27 mouse cellular contexts compared by ENCODE assay signal in genomic region chr7:44532918-44533745, GRCm38 (mm10). TPM values are rescaled to one million over a fixed set of nuclear protein-coding genes. Genes with fewer than 3 reads are reported as not detected.
DNase-seq lines count a peak whose midpoint lies in the region; TF ChIP-seq lines count a peak whose summit lies in the region.
"Had no signal": no experiment of that assay in that cellular context is flagged by ENCODE, and none has a peak within 500 bp of the region (broad histone marks: within the 10 kb centered on the region; RNA-seq: fewer than 3 reads in every experiment).

No protein-coding gene starts in this region.

- H3K4me3 ChIP-seq in ES-Bruce4 (ENCODE audit: low read depth, low read length) = 0 out of 2 replicates have a peak overlapping the region, but pooled peaks have one; percentile 5
- H3K4me3 ChIP-seq: forebrain, embryonic 15.5 days; hindbrain, embryonic 13.5 days; layer of hippocampus, adult 2 months; limb, embryonic 10.5 days; midbrain, embryonic 10.5 days; myocyte had no signal

- H3K27me3 ChIP-seq in ES-Bruce4 (ENCODE audit: control insufficient read depth, insufficient read depth, low read length, poor library complexity, severe bottlenecking) = no peaks in the 10 kb centered on the region
- H3K27me3 ChIP-seq: forebrain, embryonic 15.5 days had no signal

- peaks cover 14% of the 10 kb centered on the region for H3K36me3 ChIP-seq in ES-Bruce4 (ENCODE audit: control insufficient read depth, insufficient read depth, low read length, poor library complexity, severe bottlenecking)

- peak; percentile 30 for DNase-seq in cerebellum, adult 9-10 months
- DNase-seq in cerebellum, postnatal 10 days = no peak
- peak; percentile 65 to 69 for DNase-seq in spleen, adult 18-20 months
- no peak for DNase-seq in spleen, postnatal 14 days (ENCODE audit: low spot score in 2 of 2)
- DNase-seq in spleen, postnatal 4 days (ENCODE audit: low spot score in 2 of 2) = peak; percentile 72 to 80
- no peak for DNase-seq in ovary, postnatal 10 days (ENCODE audit: low spot score)
- no peak for DNase-seq in urinary bladder, postnatal 14 days (ENCODE audit: low spot score)
- DNase-seq: adrenal gland, adult 2 months; gastrocnemius, postnatal 10 days; heart, adult 18-20 months; heart, postnatal 36 days; kidney, adult 9 months; kidney, postnatal 25 days; thymus, postnatal 25 days had no signal

- no peaks in the 10 kb centered on the region for H3K9me3 ChIP-seq in ES-Bruce4 (replicated peaks; ENCODE audit: control insufficient read depth, insufficient read depth, low read length, poor library complexity, severe bottlenecking)
- H3K9me3 ChIP-seq: forebrain, embryonic 15.5 days; hindbrain, embryonic 13.5 days; limb, embryonic 10.5 days; midbrain, embryonic 10.5 days had no signal

- no peak overlapping the region for H3K27ac ChIP-seq in ES-Bruce4 (ENCODE audit: insufficient read depth, low read length)
- H3K27ac ChIP-seq: forebrain, embryonic 15.5 days; hindbrain, embryonic 13.5 days; layer of hippocampus, adult 2 months; limb, embryonic 10.5 days; macrophage; midbrain, embryonic 10.5 days had no signal

- H3K9ac ChIP-seq in ES-Bruce4 (ENCODE audit: low read depth, poor library complexity, severe bottlenecking) = no peak overlapping the region
- H3K9ac ChIP-seq: forebrain, embryonic 15.5 days; hindbrain, embryonic 13.5 days had no signal

- no peak for TF ChIP-seq EP300 in ES-Bruce4 (IDR thresholded peaks at IDR 0.05; ENCODE audit: insufficient read depth, low read depth, low read length)

- no peak for TF ChIP-seq POLR2A in ES-Bruce4 (IDR thresholded peaks at IDR 0.05; ENCODE audit: insufficient read depth, low read length)

- peaks cover 13% of the 10 kb centered on the region for H3K4me1 ChIP-seq in ES-Bruce4 (ENCODE audit: control insufficient read depth, insufficient read depth, low read length)

- no peak for TF ChIP-seq CTCF in ES-Bruce4 (IDR thresholded peaks at IDR 0.05; ENCODE audit: low read depth, low read length)

RNA-seq across cellular contexts. Expression of gene Spib, which starts 1.3 kb away (rescaled TPM):
- 1.4 and 2.4 TPM in 2 replicates for polyA plus RNA-seq in ES-Bruce4 (2011; ENCODE audit: insufficient read depth, insufficient read length, low read depth, missing spikeins)
- polyA plus RNA-seq: forebrain, embryonic 15.5 days; heart, embryonic 14.5 days; hindbrain, embryonic 13.5 days; limb, embryonic 10.5 days; midbrain, embryonic 10.5 days; midbrain, embryonic 16.5 days; neural tube, embryonic 14.5 days had no signal

RNA-seq across cellular contexts. Expression of gene Mybpc2, which starts 8.7 kb away (rescaled TPM):
- 2.3 and 2.5 TPM in 2 replicates for polyA plus RNA-seq in ES-Bruce4 (2011; ENCODE audit: insufficient read depth, insufficient read length, low read depth, missing spikeins)
- polyA plus RNA-seq: adrenal gland, adult 2 months; CD4-positive, CD25-positive, alpha-beta regulatory T cell, adult 4 months; liver, adult 2 months; macrophage had no signal

RNA-seq across cellular contexts. Expression of gene Pold1, which starts 15.5 kb away (rescaled TPM):
- 81.9 and 86.6 TPM in 2 replicates for polyA plus RNA-seq in ES-Bruce4 (2011; ENCODE audit: insufficient read depth, insufficient read length, low read depth, missing spikeins)

RNA-seq across cellular contexts. Expression of gene Nr1h2, which starts 20.6 kb away (rescaled TPM):
- 67.6 and 95.7 TPM in 2 replicates for polyA plus RNA-seq in ES-Bruce4 (2011; ENCODE audit: insufficient read depth, insufficient read length, low read depth, missing spikeins)

RNA-seq across cellular contexts. Expression of gene Fam71e1, which starts 36.8 kb away (rescaled TPM):
- 5.6 and 7.4 TPM in 2 replicates for polyA plus RNA-seq in ES-Bruce4 (2011; ENCODE audit: insufficient read depth, insufficient read length, low read depth, missing spikeins)

Comparison
In these comparisons a context has a peak if more than half of its experiments do, and no peak if none do; other contexts are left out.
1. DNase-seq: peak in cerebellum, adult 9-10 months (single experiment), spleen, adult 18-20 months (2 of 2) and spleen, postnatal 4 days (2 of 2); none in cerebellum, postnatal 10 days (0 of 2), spleen, postnatal 14 days (0 of 2), ovary, postnatal 10 days (single experiment) and urinary bladder, postnatal 14 days (single experiment).